Mouse (Mus musculus) heart, embryonic 11.5 days (tissue): Measurements from ENCODE around the gene Slc13a5. TPM values are rescaled to one million over a fixed set of nuclear protein-coding genes. Genes with fewer than 3 reads are reported as not detected.

Source experiments
- ATAC-seq: fragments of 200-750 bp; cut with Nextera tagmentation; replicated peaks from 2 replicates; pipeline ENCODE4 v1.8.0; 2017; ENCODE audit warnings: moderate library complexity; ENCODE audit not compliant: insufficient number of reproducible peaks, low FRiP score, low TSS enrichment
- H3K27ac ChIP-seq: fragments of 300-500 bp; sonication (generic); 2 replicates; pipeline ENCODE4 v1.5.1; 2014; ENCODE audit warnings: mild to moderate bottlenecking, low read depth, low read length
- H3K27me3 ChIP-seq: fragments of 300-500 bp; sonication (generic); 2 replicates; pipeline ENCODE4 v1.6.1; 2014; ENCODE audit warnings: mild to moderate bottlenecking, low read length, mixed read lengths; ENCODE audit not compliant: control insufficient read depth, insufficient read depth
- H3K36me3 ChIP-seq: fragments of 300-500 bp; sonication (generic); 2 replicates; pipeline ENCODE4 v1.6.1; 2014; ENCODE audit warnings: mild to moderate bottlenecking, low read length, moderate library complexity, mixed read lengths; ENCODE audit not compliant: control insufficient read depth, insufficient read depth
- H3K4me1 ChIP-seq: fragments of 300-500 bp; sonication (generic); 2 replicates; pipeline ENCODE4 v1.6.1; 2014; ENCODE audit warnings: low read length; ENCODE audit not compliant: control insufficient read depth, insufficient read depth
- H3K4me2 ChIP-seq: fragments of 300-500 bp; sonication (generic); 2 replicates; pipeline ENCODE4 v1.6.1; 2014; ENCODE audit warnings: mild to moderate bottlenecking, moderate library complexity
- H3K4me3 ChIP-seq: fragments of 300-500 bp; sonication (generic); 2 replicates; pipeline ENCODE4 v1.5.1; 2014; ENCODE audit warnings: low read depth, low read length
- H3K9ac ChIP-seq: fragments of 300-500 bp; sonication (generic); 2 replicates; pipeline ENCODE4 v1.6.1; 2014; ENCODE audit warnings: mild to moderate bottlenecking, low read depth, low read length, moderate library complexity
- H3K9me3 ChIP-seq: fragments of 300-500 bp; sonication (generic); replicated peaks from 2 replicates; pipeline ENCODE4 v1.6.1; 2016; ENCODE audit warnings: low read length; ENCODE audit not compliant: control insufficient read depth
- WGBS: fragments of 180-500 bp; shearing (Covaris S2); extraction: QIAGEN DNeasy Blood & Tissue Kit; methylation state at CpG from one replicate; pipeline ENCODE4 v1.1.7; 2014; ENCODE audit not compliant: insufficient replicate concordance; 5-methylcytosine and 5-hydroxymethylcytosine counted together
- polyA plus RNA-seq: library from polyadenylated mRNA; unstranded; fragments of >200 nt; fragmentation: Nextera tagmentation; extraction: Ambion mirVana; gene quantifications from 2 replicates; pipeline ENCODE4 v1.2.1, GENCODE M21; 2014

Gene Slc13a5
- polyA plus RNA-seq, 1 experiment from 2014 or later, result 0.24 TPM

DNA sequence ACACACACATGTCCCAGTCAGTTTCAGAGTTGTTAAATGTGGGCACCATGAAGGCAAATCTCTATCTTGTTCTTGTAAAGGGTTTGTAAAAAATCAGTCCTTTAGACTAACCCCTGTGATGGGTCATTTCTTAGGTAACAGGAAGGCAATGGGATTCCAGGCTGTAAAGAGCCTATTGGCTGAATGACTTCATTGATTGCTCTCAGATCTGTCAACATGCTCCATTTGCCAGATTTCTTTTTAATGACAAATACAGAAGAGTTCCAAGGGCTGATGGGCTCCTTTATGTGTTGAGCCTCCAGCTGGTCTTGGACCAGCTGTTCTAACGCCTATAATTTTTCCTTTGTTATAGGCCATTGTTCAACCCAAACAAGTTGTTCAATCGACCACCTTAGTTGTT lies 26.1 kb upstream of the Slc13a5 start:
- WGBS, result 70% methylated on average over 2 of the region's 2 CpGs
- Histone ChIP-seq H3K9ac (no peak overlapping the region), H3K27ac (no peak overlapping the region), H3K4me1 (no peaks in the 10 kb centered on the region), H3K4me2 (no peak overlapping the region), H3K4me3 (no peak overlapping the region), H3K9me3 (no peaks in the 10 kb centered on the region), H3K36me3 (no peaks in the 10 kb centered on the region), H3K27me3 (no peaks in the 10 kb centered on the region)
- no peak for ATAC-seq

DNA sequence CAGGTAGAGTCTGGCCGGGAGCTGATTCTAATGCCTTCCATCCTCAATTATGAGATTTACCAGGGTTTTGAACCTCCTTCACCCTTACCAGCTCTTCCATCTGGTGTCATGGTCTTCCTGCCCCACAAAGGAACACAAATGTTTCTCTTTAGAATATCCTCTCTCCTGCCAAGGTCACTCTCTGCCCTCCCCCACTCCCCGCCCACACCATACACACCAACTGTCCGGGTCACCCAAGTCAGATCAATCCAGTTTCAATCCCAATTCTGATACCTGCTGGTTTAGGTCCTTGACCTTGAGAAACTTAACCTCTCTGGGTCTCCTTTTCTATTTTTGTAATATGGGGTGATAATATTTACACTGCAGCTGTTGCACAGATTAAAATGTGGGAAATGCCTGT lies 20.5 kb upstream of the Slc13a5 start:
- no peak overlapping the region for H3K27ac ChIP-seq
- WGBS, result 87% methylated on average over 3 of the region's 3 CpGs
- ATAC-seq, result no peak

GRCm38 (mm10) chr11:72287126-72287525 lies 20.1 kb upstream of the Slc13a5 start:
- WGBS, result 90% methylated on average over 2 of the region's 2 CpGs
- no peak for ATAC-seq

More for the DNA sequence above, 20.5 kb upstream of the Slc13a5 start:
- Histone ChIP-seq H3K36me3 (no peaks in the 10 kb centered on the region), H3K9ac (no peak overlapping the region), H3K4me3 (no peak overlapping the region), H3K4me1 (no peaks in the 10 kb centered on the region), H3K27me3 (no peaks in the 10 kb centered on the region), H3K9me3 (no peaks in the 10 kb centered on the region), H3K4me2 (no peak overlapping the region)

GRCm38 (mm10) chr11:72286651-72287050 lies 19.6 kb upstream of the Slc13a5 start:
- H3K27ac ChIP-seq, result no peak overlapping the region

More at GRCm38 (mm10) chr11:72287126-72287525, 20.1 kb upstream of the Slc13a5 start:
- Histone ChIP-seq H3K9ac (no peak overlapping the region), H3K4me2 (no peak overlapping the region), H3K27me3 (no peaks in the 10 kb centered on the region), H3K27ac (no peak overlapping the region), H3K9me3 (no peaks in the 10 kb centered on the region), H3K4me3 (no peak overlapping the region), H3K36me3 (no peaks in the 10 kb centered on the region), H3K4me1 (no peaks in the 10 kb centered on the region)

GRCm38 (mm10) chr11:72285971-72286480 lies 19.0 kb upstream of the Slc13a5 start:
- Histone ChIP-seq H3K4me1 (no peaks in the 10 kb centered on the region), H3K9ac (no peak overlapping the region), H3K27me3 (no peaks in the 10 kb centered on the region), H3K4me3 (no peak overlapping the region), H3K4me2 (no peak overlapping the region), H3K9me3 (no peaks in the 10 kb centered on the region), H3K27ac (no peak overlapping the region), H3K36me3 (no peaks in the 10 kb centered on the region)
- 69% methylated on average over 6 of the region's 6 CpGs for whole genome bisulfite sequencing
- ATAC-seq, result no peak

More at GRCm38 (mm10) chr11:72286651-72287050, 19.6 kb upstream of the Slc13a5 start:
- 79% methylated on average over 3 of the region's 3 CpGs for WGBS
- Histone ChIP-seq H3K9ac (no peak overlapping the region), H3K4me3 (no peak overlapping the region), H3K27me3 (no peaks in the 10 kb centered on the region), H3K4me2 (no peak overlapping the region), H3K4me1 (no peaks in the 10 kb centered on the region), H3K9me3 (no peaks in the 10 kb centered on the region), H3K36me3 (no peaks in the 10 kb centered on the region)
- ATAC-seq, result no peak

DNA sequence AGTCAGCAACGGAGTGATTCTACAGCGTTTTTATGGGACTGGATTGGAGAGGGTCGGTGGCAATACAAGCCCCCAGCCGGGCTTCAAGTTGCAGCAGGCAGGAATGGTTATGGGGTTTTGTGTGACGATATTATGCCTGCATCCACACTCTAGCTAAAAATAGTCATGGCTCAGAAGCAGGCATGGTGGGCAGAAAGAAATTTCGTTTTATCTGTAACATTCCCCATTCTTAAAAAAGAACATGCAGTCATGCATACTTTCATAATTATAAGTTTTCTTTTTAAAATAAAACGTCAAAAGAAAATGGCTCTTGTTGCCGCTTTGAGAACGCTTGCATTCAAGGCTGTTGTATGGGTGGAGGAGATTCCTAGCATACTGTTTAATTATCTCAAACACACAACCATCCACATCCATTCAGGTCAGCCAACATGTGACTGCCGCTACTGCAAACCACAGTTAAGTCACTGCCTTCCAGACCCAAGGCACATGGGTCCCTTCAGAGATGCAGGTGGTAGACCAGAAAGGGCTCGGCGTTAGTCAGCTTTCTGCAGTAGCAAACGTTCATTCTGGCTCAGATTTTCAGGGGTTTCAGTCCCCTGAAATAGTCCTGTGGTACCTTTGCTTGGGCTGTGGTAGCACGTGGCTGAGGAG lies 17.6 kb upstream of the Slc13a5 start:
- no peaks in the 10 kb centered on the region for H3K36me3 ChIP-seq
- no peak overlapping the region for H3K4me3 ChIP-seq
- no peak overlapping the region for H3K4me2 ChIP-seq
- H3K27ac ChIP-seq, result no peak overlapping the region
- no peaks in the 10 kb centered on the region for H3K9me3 ChIP-seq
- H3K27me3 ChIP-seq, result no peaks in the 10 kb centered on the region
- H3K4me1 ChIP-seq, result no peaks in the 10 kb centered on the region
- no peak overlapping the region for H3K9ac ChIP-seq
- WGBS, result 76% methylated on average over 14 of the region's 14 CpGs
- no peak for ATAC-seq

- Histone ChIP-seq H3K9me3 (no peaks in the 10 kb centered on the region), H3K9ac (no peak overlapping the region), H3K4me1 (no peaks in the 10 kb centered on the region), H3K4me3 (no peak overlapping the region), H3K27ac (no peak overlapping the region), H3K36me3 (no peaks in the 10 kb centered on the region), H3K27me3 (no peaks in the 10 kb centered on the region), H3K4me2 (no peak overlapping the region)
- no peak for ATAC-seq
- WGBS, result 81% methylated on average over 16 of the region's 16 CpGs
Observed at GRCm38 (mm10) chr11:72283486-72284224, 16.6 kb upstream of the Slc13a5 start.

- no peaks in the 10 kb centered on the region for H3K9me3 ChIP-seq
- no peaks in the 10 kb centered on the region for H3K4me1 ChIP-seq
- H3K36me3 ChIP-seq, result no peaks in the 10 kb centered on the region
- H3K4me3 ChIP-seq, result no peak overlapping the region
- no peak overlapping the region for H3K9ac ChIP-seq
- WGBS, result 62% methylated on average over 5 of the region's 5 CpGs
- ATAC-seq, result no peak
- no peak overlapping the region for H3K27ac ChIP-seq
- H3K27me3 ChIP-seq, result no peaks in the 10 kb centered on the region
- H3K4me2 ChIP-seq, result no peak overlapping the region
Observed at GRCm38 (mm10) chr11:72281852-72282400, 14.9 kb upstream of the Slc13a5 start.
